Mouse (Mus musculus) C2C12 (cell line): ENCODE measurements around the gene Nme7.

Experiments used
- CEBPB ChIP-seq: IDR thresholded peaks from one replicate; pipeline ENCODE4 v1.6.1; 2011; ENCODE audit warnings: low read depth, mild to moderate bottlenecking, control low read depth, moderate library complexity
- CTCF ChIP-seq: IDR thresholded peaks from one replicate; pipeline ENCODE4 v1.5.1; 2011; ENCODE audit not compliant: control insufficient read depth, insufficient read depth, insufficient read length
- MAX ChIP-seq: IDR thresholded peaks from one replicate; pipeline ENCODE4 v1.6.1; 2011; ENCODE audit warnings: mild to moderate bottlenecking, control low read depth
- MYOG ChIP-seq: IDR thresholded peaks from one replicate; pipeline ENCODE4 v1.6.1; 2011; ENCODE audit not compliant: control insufficient read depth, insufficient read length; ENCODE audit errors: extremely low read depth
- USF1 ChIP-seq: IDR thresholded peaks from one replicate; pipeline ENCODE4 v1.6.1; 2011; ENCODE audit warnings: low read depth, mild to moderate bottlenecking, control low read depth, moderate library complexity

DNA sequence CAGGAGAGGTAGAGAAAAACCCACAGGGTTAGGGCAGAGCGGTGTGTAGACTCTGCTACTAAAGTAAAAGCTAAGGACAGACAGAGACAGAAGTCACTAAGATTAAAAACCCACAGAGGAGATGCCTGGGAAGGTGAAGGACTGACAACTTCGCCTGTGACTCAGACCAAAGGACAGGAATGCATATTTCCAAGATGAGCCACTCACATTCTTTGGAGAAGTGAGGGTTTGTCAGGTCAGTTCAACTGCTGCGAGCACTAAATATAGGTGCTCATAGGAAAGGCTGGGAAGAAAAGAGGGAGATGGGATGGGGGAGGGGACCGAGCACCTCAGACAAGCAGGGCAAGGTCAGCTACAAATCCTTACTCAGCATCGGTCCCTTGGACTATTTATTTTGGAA is 147.4 kb downstream of the Nme7 start:
- TF ChIP-seq CTCF (no peak), USF1 (no peak), CEBPB (no peak), MAX (no peak), MYOG (no peak)
